Mouse (Mus musculus): ENCODE measurements around the gene Gm45021. TPM values are rescaled to one million over a fixed set of nuclear protein-coding genes. Genes with fewer than 3 reads are reported as not detected.

The Gm45021 gene
- polyA plus RNA-seq, 1 experiment from 2014 or later: not detected

GRCm38 (mm10) chr6:48647611-48648010 lies 58.2 kb downstream of the Gm45021 start:
- no peak overlapping the region for H3K4me3 ChIP-seq (replicated peaks; ENCODE audit: low read length)
- H3K4me1 ChIP-seq (ENCODE audit: control insufficient read depth, insufficient read depth, low read length): no peaks in the 10 kb centered on the region
- H3K36me3 ChIP-seq (ENCODE audit: control insufficient read depth, insufficient read depth, low read length): no peaks in the 10 kb centered on the region
- no peak for ATAC-seq (ENCODE audit: insufficient read depth, low FRiP score)
- 66% methylated on average over 2 of the region's 2 CpGs for WGBS
- no peaks in the 10 kb centered on the region for H3K27me3 ChIP-seq (ENCODE audit: control insufficient read depth, insufficient read depth, low read length)
- no peaks in the 10 kb centered on the region for H3K9me3 ChIP-seq (replicated peaks; ENCODE audit: control insufficient read depth, low read length)
- H3K9ac ChIP-seq (ENCODE audit: low read length): no peak overlapping the region
- H3K4me2 ChIP-seq (ENCODE audit: low read depth, low read length): 0 out of 2 replicates have a peak overlapping the region, but pooled peaks have one; percentile 3
- no peak overlapping the region for H3K27ac ChIP-seq (ENCODE audit: low read length)

- H3K4me3 ChIP-seq (replicated peaks; ENCODE audit: low read length): no peak overlapping the region
- WGBS: 85% methylated on average over 4 of the region's 4 CpGs
- no peak for ATAC-seq (ENCODE audit: insufficient read depth, low FRiP score)
- no peaks in the 10 kb centered on the region for H3K9me3 ChIP-seq (replicated peaks; ENCODE audit: control insufficient read depth, low read length)
- no peaks in the 10 kb centered on the region for H3K27me3 ChIP-seq (ENCODE audit: control insufficient read depth, insufficient read depth, low read length)
- no peaks in the 10 kb centered on the region for H3K36me3 ChIP-seq (ENCODE audit: control insufficient read depth, insufficient read depth, low read length)
- H3K4me1 ChIP-seq (ENCODE audit: control insufficient read depth, insufficient read depth, low read length): no peaks in the 10 kb centered on the region
- H3K9ac ChIP-seq (ENCODE audit: low read length): no peak overlapping the region
- no peak overlapping the region for H3K27ac ChIP-seq (ENCODE audit: low read length)
- no peak overlapping the region for H3K4me2 ChIP-seq (ENCODE audit: low read depth, low read length)
Observed at GRCm38 (mm10) chr6:48648779-48649178, 59.4 kb downstream of the Gm45021 start.

- Histone ChIP-seq H3K27ac (ENCODE audit: low read length) (no peak overlapping the region), H3K4me2 (ENCODE audit: low read depth, low read length) (no peak overlapping the region), H3K36me3 (ENCODE audit: control insufficient read depth, insufficient read depth, low read length) (no peaks in the 10 kb centered on the region), H3K4me3 (replicated peaks; ENCODE audit: low read length) (no peak overlapping the region), H3K9me3 (replicated peaks; ENCODE audit: control insufficient read depth, low read length) (no peaks in the 10 kb centered on the region), H3K4me1 (ENCODE audit: control insufficient read depth, insufficient read depth, low read length) (no peaks in the 10 kb centered on the region), H3K9ac (ENCODE audit: low read length) (no peak overlapping the region), H3K27me3 (ENCODE audit: control insufficient read depth, insufficient read depth, low read length) (no peaks in the 10 kb centered on the region)
- no peak for ATAC-seq (ENCODE audit: insufficient read depth, low FRiP score)
- WGBS: 84% methylated on average over 9 of the region's 9 CpGs
Observed at GRCm38 (mm10) chr6:48650041-48650440, 60.6 kb downstream of the Gm45021 start.

DNA sequence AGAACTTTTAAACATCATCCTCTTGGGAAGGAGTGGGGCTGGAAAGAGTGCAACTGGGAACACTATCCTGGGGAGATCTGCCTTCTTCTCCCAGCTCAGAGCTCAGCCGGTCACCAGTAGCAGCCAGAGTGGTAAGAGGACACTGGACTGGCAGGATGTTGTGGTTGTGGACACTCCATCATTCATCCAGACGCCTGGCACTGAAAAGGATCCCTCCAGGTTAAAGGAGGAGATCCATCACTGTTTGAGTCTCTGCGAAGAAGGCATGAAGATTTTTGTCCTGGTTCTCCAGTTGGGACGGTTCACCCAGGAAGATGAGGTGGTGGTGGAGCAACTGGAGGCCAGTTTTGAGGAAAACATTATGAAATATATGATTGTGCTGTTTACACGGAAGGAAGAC lies 69.3 kb downstream of the Gm45021 start:
- no peaks in the 10 kb centered on the region for H3K9me3 ChIP-seq (replicated peaks; ENCODE audit: control insufficient read depth, low read length)
- no peak overlapping the region for H3K4me3 ChIP-seq (replicated peaks; ENCODE audit: low read length)
- no peaks in the 10 kb centered on the region for H3K27me3 ChIP-seq (ENCODE audit: control insufficient read depth, insufficient read depth, low read length)
- WGBS: 57% methylated on average over 5 of the region's 5 CpGs
- H3K4me1 ChIP-seq (ENCODE audit: control insufficient read depth, insufficient read depth, low read length): no peaks in the 10 kb centered on the region
- H3K27ac ChIP-seq (ENCODE audit: low read length): no peak overlapping the region
- no peak overlapping the region for H3K9ac ChIP-seq (ENCODE audit: low read length)
- ATAC-seq (ENCODE audit: insufficient read depth, low FRiP score): no peak
- H3K36me3 ChIP-seq (ENCODE audit: control insufficient read depth, insufficient read depth, low read length): no peaks in the 10 kb centered on the region
- H3K4me2 ChIP-seq (ENCODE audit: low read depth, low read length): no peak overlapping the region

Other genes starting within 250 kb of the Gm45021 start
- gene Krba1, start 194.0 kb upstream of the Gm45021 start, polyA plus RNA-seq (2015; fragmentation: Nextera tagmentation; extraction: Ambion mirVana): 16.2 and 16.8 TPM in 2 replicates
- 24.1 and 24.4 TPM in 2 replicates for gene Zfp467, start 143.8 kb upstream of the Gm45021 start, polyA plus RNA-seq (2015; fragmentation: Nextera tagmentation; extraction: Ambion mirVana)
- 0.14 and 0.89 TPM in 2 replicates for gene Sspo, start 141.4 kb upstream of the Gm45021 start, polyA plus RNA-seq (2015; fragmentation: Nextera tagmentation; extraction: Ambion mirVana)
- 23.3 and 25.7 TPM in 2 replicates for gene Atp6v0e2, start 52.0 kb upstream of the Gm45021 start, polyA plus RNA-seq (2015; fragmentation: Nextera tagmentation; extraction: Ambion mirVana)
- gene Lrrc61, start 34.8 kb upstream of the Gm45021 start, polyA plus RNA-seq (2015; fragmentation: Nextera tagmentation; extraction: Ambion mirVana): 7.5 and 9.6 TPM in 2 replicates
- 122 and 128 TPM in 2 replicates for gene Rarres2, start 16.8 kb upstream of the Gm45021 start, polyA plus RNA-seq (2015; fragmentation: Nextera tagmentation; extraction: Ambion mirVana)
- gene Repin1, start 4.3 kb downstream of the Gm45021 start, polyA plus RNA-seq (2015; fragmentation: Nextera tagmentation; extraction: Ambion mirVana): 25.7 and 28.0 TPM in 2 replicates
- 0.70 and 1.8 TPM in 2 replicates for gene Gm44965, start 4.3 kb downstream of the Gm45021 start, polyA plus RNA-seq (2015; fragmentation: Nextera tagmentation; extraction: Ambion mirVana)
- 5.2 and 5.9 TPM in 2 replicates for gene Zfp775, start 12.5 kb downstream of the Gm45021 start, polyA plus RNA-seq (2015; fragmentation: Nextera tagmentation; extraction: Ambion mirVana)
- 1.1 and 1.3 TPM in 2 replicates for gene AI854703, start 37.2 kb downstream of the Gm45021 start, polyA plus RNA-seq (2015; fragmentation: Nextera tagmentation; extraction: Ambion mirVana)
- gene Gimap8, start 57.6 kb downstream of the Gm45021 start, polyA plus RNA-seq (2015; fragmentation: Nextera tagmentation; extraction: Ambion mirVana): 1.6 and 1.8 TPM in 2 replicates
- 8.9 and 9.8 TPM in 2 replicates for gene Gimap9, start 86.5 kb downstream of the Gm45021 start, polyA plus RNA-seq (2015; fragmentation: Nextera tagmentation; extraction: Ambion mirVana)
- 19.3 and 22.2 TPM in 2 replicates for gene Gimap4, start 94.9 kb downstream of the Gm45021 start, polyA plus RNA-seq (2015; fragmentation: Nextera tagmentation; extraction: Ambion mirVana)
- 22.2 and 22.5 TPM in 2 replicates for gene Gimap6, start 118.6 kb downstream of the Gm45021 start, polyA plus RNA-seq (2015; fragmentation: Nextera tagmentation; extraction: Ambion mirVana)
- 2.5 and 3.2 TPM in 2 replicates for gene Gm28053, start 129.0 kb downstream of the Gm45021 start, polyA plus RNA-seq (2015; fragmentation: Nextera tagmentation; extraction: Ambion mirVana)
- gene Gimap7, start 129.0 kb downstream of the Gm45021 start, polyA plus RNA-seq (2015; fragmentation: Nextera tagmentation; extraction: Ambion mirVana): 0.14 TPM in 1 of 2 replicates, not detected in the other
- gene Gimap1, start 149.4 kb downstream of the Gm45021 start, polyA plus RNA-seq (2015; fragmentation: Nextera tagmentation; extraction: Ambion mirVana): 15.7 and 19.7 TPM in 2 replicates
- 6.9 and 8.1 TPM in 2 replicates for gene Gimap5, start 156.6 kb downstream of the Gm45021 start, polyA plus RNA-seq (2015; fragmentation: Nextera tagmentation; extraction: Ambion mirVana)
- gene Gimap3, start 181.2 kb downstream of the Gm45021 start, polyA plus RNA-seq (2015; fragmentation: Nextera tagmentation; extraction: Ambion mirVana): 0.14 and 0.17 TPM in 2 replicates

All from stomach, embryonic 16.5 days (tissue).